Mouse (Mus musculus): Measurements from ENCODE around the gene Cx3cr1.

DNA sequence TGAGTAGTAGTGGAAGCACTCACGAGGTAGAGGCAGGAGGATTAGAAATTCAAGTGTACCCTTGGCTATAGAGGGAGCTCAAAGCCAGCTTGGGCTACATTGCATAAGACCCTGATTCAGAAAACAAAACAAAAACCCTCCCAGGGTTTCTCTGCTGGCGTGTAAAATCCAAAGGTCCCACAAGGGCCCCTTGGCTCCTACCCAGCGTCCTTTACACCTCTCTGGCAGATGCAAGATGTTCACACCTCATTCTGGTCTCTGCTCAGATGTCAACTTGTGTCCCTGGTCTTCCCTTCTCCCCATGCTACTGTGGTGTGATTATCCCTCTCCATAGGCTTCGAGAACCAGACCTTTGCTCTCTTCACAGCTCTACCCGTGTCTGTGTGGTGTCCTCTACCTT is 68.9 kb downstream of the Cx3cr1 start:
- TF ChIP-seq POLR2A (IDR thresholded peaks at IDR 0.05; ENCODE audit: low read depth, low read length) = no peak
- no peak for TF ChIP-seq CTCF (IDR thresholded peaks at IDR 0.05; ENCODE audit: extremely low read depth, insufficient read depth, insufficient read length, insufficient replicate concordance)

Measured in spleen, adult 2 months (tissue).